Mouse (Mus musculus) liver, embryonic 14.5 days (tissue): ENCODE measurements around the gene Rex1bd. TPM values are rescaled to one million over a fixed set of nuclear protein-coding genes. Genes with fewer than 3 reads are reported as not detected.

Experiments
- ATAC-seq: fragments of 200-750 bp; cut with Nextera tagmentation; 2 replicates; pipeline ENCODE4 v1.8.0; 2017; ENCODE audit warnings: moderate number of reproducible peaks, mild to moderate bottlenecking, moderate library complexity; ENCODE audit not compliant: insufficient read depth
- DNase-seq, 3 experiments: peaks; one replicate each; pipeline ENCODE4 v3.0.0-alpha.2; 2012 to 2013; ENCODE audit warnings: low read depth in 3 of 3, low spot score in 3 of 3
- H3K27ac ChIP-seq: fragments of 300-500 bp; sonication (generic); 2 replicates; pipeline ENCODE4 v1.5.1; 2014; ENCODE audit warnings: moderate library complexity, mild to moderate bottlenecking, control low read depth, inconsistent platforms
- H3K27me3 ChIP-seq: fragments of 300-500 bp; sonication (generic); 2 replicates; pipeline ENCODE4 v1.6.1; 2014; ENCODE audit warnings: mild to moderate bottlenecking, low read length, moderate library complexity; ENCODE audit not compliant: control insufficient read depth, insufficient read depth
- H3K36me3 ChIP-seq: fragments of 300-500 bp; sonication (generic); replicated peaks from 2 replicates; pipeline ENCODE4 v1.6.1; 2014; ENCODE audit warnings: low read depth; ENCODE audit not compliant: control insufficient read depth, insufficient read depth
- H3K4me1 ChIP-seq, 2 experiments: fragments of 200-500 bp in 1 of 2; fragments of 300-500 bp in 1 of 2; sonication (generic) in 1 of 2; replicated peaks; 2 replicates each; pipeline ENCODE4 v1.6.1; 2012 to 2014; ENCODE audit warnings: antibody characterized with exemption in 1 of 2, inconsistent platforms in 1 of 2, low read length in 1 of 2; ENCODE audit not compliant: control insufficient read depth in 2 of 2, insufficient read depth in 2 of 2
- H3K4me2 ChIP-seq: fragments of 300-500 bp; sonication (generic); 2 replicates; pipeline ENCODE4 v1.6.1; 2014; ENCODE audit warnings: low read depth, mild to moderate bottlenecking, control low read depth, moderate library complexity
- H3K4me3 ChIP-seq, 2 experiments: fragments of 200-500 bp in 1 of 2; fragments of 300-500 bp in 1 of 2; sonication (generic) in 1 of 2; 2 replicates each; pipeline ENCODE4 v1.5.1; 2012 to 2014; ENCODE audit warnings: low read depth in 2 of 2, low read length in 2 of 2, mild to moderate bottlenecking in 2 of 2, control low read depth in 1 of 2, inconsistent platforms in 1 of 2, moderate library complexity in 1 of 2; ENCODE audit not compliant: insufficient read depth in 1 of 2
- H3K9ac ChIP-seq: fragments of 300-500 bp; sonication (generic); replicated peaks from 2 replicates; pipeline ENCODE4 v1.6.1; 2014; ENCODE audit warnings: mild to moderate bottlenecking, control low read depth, moderate library complexity
- H3K9me3 ChIP-seq: fragments of 300-500 bp; sonication (generic); 2 replicates; pipeline ENCODE4 v1.6.1; 2016; ENCODE audit warnings: low read length, mixed read lengths; ENCODE audit not compliant: control insufficient read depth
- CTCF ChIP-seq: IDR thresholded peaks from 2 replicates; pipeline ENCODE4 v1.5.1; 2016; ENCODE audit warnings: antibody characterized with exemption, low read depth, control low read depth
- EP300 ChIP-seq: IDR thresholded peaks from 2 replicates; pipeline ENCODE4 v1.6.1; 2016; ENCODE audit warnings: antibody characterized with exemption, low read depth
- WGBS: fragments of 180-500 bp; shearing (Covaris S2); extraction: QIAGEN DNeasy Blood & Tissue Kit; methylation state at CpG from one replicate; pipeline ENCODE4 v1.1.7; 2014; ENCODE audit not compliant: insufficient replicate concordance; 5-methylcytosine and 5-hydroxymethylcytosine counted together
- polyA plus RNA-seq, 2 experiments: library from polyadenylated mRNA; depleted of rRNA in 1 of 2; stranded (reverse) in 1 of 2; unstranded in 1 of 2; fragments of >200 nt; fragmentation: Nextera tagmentation in 1 of 2; extraction: Ambion mirVana in 1 of 2; gene quantifications; 2 replicates each; pipeline versions ENCODE4 v1.2.1 to v1.2.3; 2012 to 2014

The Rex1bd gene
- polyA plus RNA-seq, 2 experiments = 55.1 to 72.0 TPM

- H3K27ac ChIP-seq = no peak overlapping the region
- no peak overlapping the region for H3K9ac ChIP-seq
- H3K36me3 ChIP-seq = no peaks in the 10 kb centered on the region
- no peak overlapping the region for H3K4me3 ChIP-seq
- no peaks in the 10 kb centered on the region for H3K27me3 ChIP-seq
- H3K4me1 ChIP-seq = peaks cover 3 to 60% of the 10 kb centered on the region in 2 experiments; a peak in 3 of 4 replicates
- TF ChIP-seq EP300 (no peak), CTCF (peak; percentile 27)
- 44% methylated on average over 10 of the region's 10 CpGs for WGBS
- H3K9me3 ChIP-seq = no peaks in the 10 kb centered on the region
- ATAC-seq (no peak), DNase-seq (no peak)
- H3K4me2 ChIP-seq = no peak overlapping the region
These were observed 43.0 kb upstream of the Rex1bd start for GRCm38 (mm10) chr8:70549412-70550184.

GRCm38 (mm10) chr8:70547762-70548161, 41.2 kb upstream of the Rex1bd start:
- H3K4me2 ChIP-seq = no peak overlapping the region
- H3K4me1 ChIP-seq = peaks cover 3 to 57% of the 10 kb centered on the region in 2 experiments; a peak in 3 of 4 replicates
- H3K36me3 ChIP-seq = no peaks in the 10 kb centered on the region
- H3K9ac ChIP-seq = no peak overlapping the region
- ATAC-seq = no peak
- no peaks in the 10 kb centered on the region for H3K9me3 ChIP-seq
- DNase-seq = no peak
- no peak overlapping the region for H3K27ac ChIP-seq
- 77% methylated on average over 6 of the region's 6 CpGs for WGBS
- no peak for TF ChIP-seq CTCF
- TF ChIP-seq EP300 = no peak
- H3K4me3 ChIP-seq = no peak overlapping the region
- H3K27me3 ChIP-seq = no peaks in the 10 kb centered on the region

GRCm38 (mm10) chr8:70546412-70546811, 39.9 kb upstream of the Rex1bd start:
- no peak for ATAC-seq
- no peak overlapping the region for H3K4me3 ChIP-seq
- WGBS = 51% methylated on average over 4 of the region's 4 CpGs
- no peaks in the 10 kb centered on the region for H3K9me3 ChIP-seq
- no peaks in the 10 kb centered on the region for H3K36me3 ChIP-seq
- H3K4me2 ChIP-seq = no peak overlapping the region
- TF ChIP-seq CTCF = no peak
- TF ChIP-seq EP300 = no peak
- H3K4me1 ChIP-seq = peaks cover 4 to 53% of the 10 kb centered on the region in 2 experiments
- DNase-seq = no peak
- H3K27me3 ChIP-seq = no peaks in the 10 kb centered on the region
- no peak overlapping the region for H3K27ac ChIP-seq
- H3K9ac ChIP-seq = no peak overlapping the region

- Histone ChIP-seq H3K4me1 (peaks cover 14 to 59% of the 10 kb centered on the region in 2 experiments), H3K9ac (no peak overlapping the region), H3K4me3 (no peak overlapping the region), H3K27ac (peak overlapping the region; percentile 38), H3K9me3 (no peaks in the 10 kb centered on the region), H3K27me3 (no peaks in the 10 kb centered on the region), H3K4me2 (peak overlapping the region; percentile 25; the same call in 1 of the 2 replicates), H3K36me3 (no peaks in the 10 kb centered on the region)
- DNase-seq (no peak), ATAC-seq (no peak)
- TF ChIP-seq EP300 (no peak), CTCF (peak; percentile 70)
- 44% methylated on average over 6 of the region's 6 CpGs for WGBS
These were observed 37.7 kb upstream of the Rex1bd start for GRCm38 (mm10) chr8:70544200-70544687.

GRCm38 (mm10) chr8:70541081-70541480, 34.5 kb upstream of the Rex1bd start:
- peaks cover 3% of the 10 kb centered on the region; the same call in 1 of the 2 replicates for H3K36me3 ChIP-seq
- peak overlapping the region; percentile 88 to 96; a peak in 3 of 4 replicates for H3K4me3 ChIP-seq
- no peak for TF ChIP-seq EP300
- no peak for TF ChIP-seq CTCF
- ATAC-seq (no peak), DNase-seq (no peak)
- no peak overlapping the region for H3K9ac ChIP-seq
- peak overlapping the region; percentile 97 for H3K4me2 ChIP-seq
- WGBS = 54% methylated on average over 5 of the region's 5 CpGs
- no peaks in the 10 kb centered on the region for H3K9me3 ChIP-seq
- H3K27me3 ChIP-seq = no peaks in the 10 kb centered on the region
- no peak overlapping the region for H3K27ac ChIP-seq
- peaks cover 18 to 45% of the 10 kb centered on the region in 2 experiments for H3K4me1 ChIP-seq
